Mouse (Mus musculus) liver, embryonic 12.5 days (tissue): ENCODE results near the gene Tmem63b. TPM values are rescaled to one million over a fixed set of nuclear protein-coding genes. Genes with fewer than 3 reads are reported as not detected.

Experiments used
- ATAC-seq: fragments of 200-750 bp; cut with Nextera tagmentation; 2 replicates; pipeline ENCODE4 v1.8.0; 2017; ENCODE audit warnings: moderate number of reproducible peaks, mild to moderate bottlenecking, moderate library complexity
- H3K27ac ChIP-seq: fragments of 300-500 bp; sonication (generic); 2 replicates; pipeline ENCODE4 v1.5.1; 2016; ENCODE audit warnings: mild to moderate bottlenecking
- H3K27me3 ChIP-seq: fragments of 300-500 bp; sonication (generic); replicated peaks from 2 replicates; pipeline ENCODE4 v1.6.1; 2016; ENCODE audit warnings: mild to moderate bottlenecking, moderate library complexity
- H3K36me3 ChIP-seq: fragments of 300-500 bp; sonication (generic); 2 replicates; pipeline ENCODE4 v1.6.1; 2016; ENCODE audit warnings: mild to moderate bottlenecking, moderate library complexity
- H3K4me1 ChIP-seq: fragments of 300-500 bp; sonication (generic); 2 replicates; pipeline ENCODE4 v1.6.1; 2016
- H3K4me2 ChIP-seq: fragments of 300-500 bp; sonication (generic); 2 replicates; pipeline ENCODE4 v1.6.1; 2016; ENCODE audit warnings: mild to moderate bottlenecking, moderate library complexity
- H3K4me3 ChIP-seq: fragments of 300-500 bp; sonication (generic); 2 replicates; pipeline ENCODE4 v1.5.1; 2016; ENCODE audit warnings: mild to moderate bottlenecking, moderate library complexity
- H3K9ac ChIP-seq: fragments of 300-500 bp; sonication (generic); 2 replicates; pipeline ENCODE4 v1.6.1; 2016; ENCODE audit warnings: mild to moderate bottlenecking, moderate library complexity
- H3K9me3 ChIP-seq: fragments of 300-500 bp; sonication (generic); replicated peaks from 2 replicates; pipeline ENCODE4 v1.6.1; 2016; ENCODE audit warnings: mild to moderate bottlenecking, moderate library complexity
- WGBS: fragments of 180-500 bp; shearing (Covaris S2); methylation state at CpG from one replicate; pipeline ENCODE4 v1.1.7; 2016; ENCODE audit not compliant: insufficient replicate concordance; 5-methylcytosine and 5-hydroxymethylcytosine counted together
- polyA plus RNA-seq: library from polyadenylated mRNA; unstranded; fragments of >200 nt; fragmentation: Nextera tagmentation; extraction: Ambion mirVana; gene quantifications from 2 replicates; pipeline ENCODE4 v1.2.1, GENCODE M21; 2016

The Tmem63b gene
- polyA plus RNA-seq, 1 experiment from 2014 or later, result 13.7 TPM

DNA sequence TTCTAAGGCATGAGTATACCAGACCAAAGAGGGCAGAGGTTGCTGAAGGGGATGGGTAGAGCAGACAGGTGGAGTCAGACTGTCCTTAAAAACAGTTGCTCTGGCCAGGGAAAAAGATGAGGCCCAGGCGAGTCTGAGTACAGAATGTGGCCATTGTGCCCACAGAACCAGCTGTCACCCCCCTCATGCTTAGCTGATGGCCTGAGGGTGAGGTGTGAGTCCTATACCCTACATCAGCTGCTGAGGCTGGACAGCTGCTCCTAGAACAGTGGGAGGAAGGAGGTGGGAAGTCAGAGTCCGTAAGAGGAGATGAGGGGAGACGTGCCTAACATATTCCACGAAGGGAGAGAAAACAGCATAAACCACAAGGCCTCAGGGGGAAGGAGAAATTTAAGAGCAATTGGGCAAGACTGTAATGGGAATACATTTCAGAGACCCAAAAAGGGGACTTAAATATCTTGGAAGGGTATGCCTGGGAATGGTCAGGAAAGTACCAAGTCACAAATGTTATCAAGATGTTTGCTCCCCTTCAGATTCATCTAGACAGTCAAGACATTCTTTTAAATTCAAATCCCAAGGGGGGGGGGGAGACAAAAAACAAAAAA lies 70.6 kb downstream of the Tmem63b start:
- no peak overlapping the region for H3K4me3 ChIP-seq
- no peaks in the 10 kb centered on the region for H3K27me3 ChIP-seq
- H3K27ac ChIP-seq, result no peak overlapping the region
- no peak overlapping the region for H3K4me2 ChIP-seq
- no peak for ATAC-seq
- H3K9me3 ChIP-seq, result no peaks in the 10 kb centered on the region
- WGBS, result 42% methylated on average over 4 of the region's 4 CpGs
- peaks cover 42% of the 10 kb centered on the region for H3K4me1 ChIP-seq
- no peaks in the 10 kb centered on the region for H3K36me3 ChIP-seq
- no peak overlapping the region for H3K9ac ChIP-seq

DNA sequence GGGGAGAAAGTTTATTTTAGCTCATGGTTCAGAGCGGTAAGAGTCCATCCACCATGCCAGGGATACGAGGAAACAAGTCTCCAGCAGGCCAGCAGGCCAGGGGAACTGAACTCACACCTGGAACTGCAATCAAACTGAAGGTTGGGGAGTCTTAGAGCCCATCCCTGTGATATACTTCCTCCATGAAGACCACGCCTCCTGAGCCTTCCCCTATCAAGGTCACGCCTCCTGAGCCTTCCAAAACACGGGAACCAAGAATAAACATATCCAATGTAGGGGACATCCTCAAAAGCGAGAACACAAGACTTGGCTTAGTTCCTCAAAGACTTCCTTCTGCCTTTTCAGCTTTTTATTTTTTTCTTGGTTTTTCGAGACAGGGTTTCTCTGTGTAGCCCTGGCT lies 73.8 kb downstream of the Tmem63b start:
- H3K9ac ChIP-seq, result no peak overlapping the region
- 57% methylated on average over 7 of the region's 7 CpGs for WGBS
- no peak overlapping the region for H3K27ac ChIP-seq
- H3K4me1 ChIP-seq, result peaks cover 39% of the 10 kb centered on the region
- no peaks in the 10 kb centered on the region for H3K27me3 ChIP-seq
- no peaks in the 10 kb centered on the region for H3K9me3 ChIP-seq
- H3K4me2 ChIP-seq, result no peak overlapping the region
- H3K4me3 ChIP-seq, result no peak overlapping the region
- no peaks in the 10 kb centered on the region for H3K36me3 ChIP-seq
- ATAC-seq, result no peak

GRCm38 (mm10) chr17:45612008-45612407 lies 74.7 kb downstream of the Tmem63b start:
- peaks cover 39% of the 10 kb centered on the region for H3K4me1 ChIP-seq
- H3K27me3 ChIP-seq, result no peaks in the 10 kb centered on the region
- no peaks in the 10 kb centered on the region for H3K36me3 ChIP-seq
- 64% methylated on average over 8 of the region's 8 CpGs for WGBS
- no peak overlapping the region for H3K4me2 ChIP-seq
- no peak overlapping the region for H3K9ac ChIP-seq
- H3K27ac ChIP-seq, result no peak overlapping the region
- H3K4me3 ChIP-seq, result no peak overlapping the region
- no peaks in the 10 kb centered on the region for H3K9me3 ChIP-seq
- no peak for ATAC-seq

Other genes starting within 250 kb of the Tmem63b start
- 0.24 and 0.26 TPM in 2 replicates for gene Spats1, start 211.5 kb downstream of the Tmem63b start, polyA plus RNA-seq
- gene Aars2, start 180.1 kb downstream of the Tmem63b start, polyA plus RNA-seq, result 13.6 and 13.9 TPM in 2 replicates
- 0.08 and 0.14 TPM in 2 replicates for gene Tcte1, start 163.5 kb downstream of the Tmem63b start, polyA plus RNA-seq
- 0.30 and 0.31 TPM in 2 replicates for gene Tmem151b, start 137.2 kb downstream of the Tmem63b start, polyA plus RNA-seq
- gene Nfkbie, start 131.2 kb downstream of the Tmem63b start, polyA plus RNA-seq, result 2.0 TPM in 2 replicates
- gene Slc35b2, start 123.0 kb downstream of the Tmem63b start, polyA plus RNA-seq, result 69.1 and 72.5 TPM in 2 replicates
- gene Hsp90ab1, start 113.6 kb downstream of the Tmem63b start, polyA plus RNA-seq, result 1,007 and 1,098 TPM in 2 replicates
- 260 and 267 TPM in 2 replicates for gene Slc29a1, start 87.3 kb downstream of the Tmem63b start, polyA plus RNA-seq
- gene Mymx, start 84.8 kb downstream of the Tmem63b start, polyA plus RNA-seq, result 0.33 TPM in 1 of 2 replicates, not detected in the other
- gene Capn11, start 27.6 kb downstream of the Tmem63b start, polyA plus RNA-seq, result 0.38 and 0.39 TPM in 2 replicates
- gene Mrpl14, start 583 bp downstream of the Tmem63b start, polyA plus RNA-seq, result 148 and 151 TPM in 2 replicates
- not detected in 2 replicates for gene 1600014C23Rik, start 46.9 kb upstream of the Tmem63b start, polyA plus RNA-seq